Mouse (Mus musculus): ENCODE results near the gene Adam21.

GRCm38 (mm10) chr12:81594902-81595671, 26.8 kb upstream of the Adam21 start, which contains the start of gene Med6:
- TF ChIP-seq CTCF (IDR thresholded peaks at IDR 0.05; ENCODE audit: low read depth, low read length) (no peak), TAL1 (conservative IDR thresholded peaks at IDR 0.05; ENCODE audit: low read depth, low read length) (peak; percentile 49; the same call in 1 of the 2 replicates), GATA1 (IDR thresholded peaks at IDR 0.05; ENCODE audit: borderline replicate concordance, low read length) (no peak), GATA2 (IDR thresholded peaks at IDR 0.05; ENCODE audit: borderline replicate concordance, low read depth, low read length) (no peak), POLR2AphosphoS5 (IDR thresholded peaks at IDR 0.05; ENCODE audit: insufficient replicate concordance, low read depth, low read length) (no peak)

All from G1E (cell line).